Mouse (Mus musculus) adrenal gland, adult 10 weeks (tissue): ENCODE data around the gene Olfr564. TPM values are rescaled to one million over a fixed set of nuclear protein-coding genes. Genes with fewer than 3 reads are reported as not detected.

Experiments used
- polyA plus RNA-seq: library from polyadenylated mRNA; stranded (reverse); fragments of 350-450 nt; fragmentation: Illumina TruSeq; extraction: RNeasy Lipid Tissue Mini Kit (QIAGEN cat#74804); gene quantifications from one replicate; pipeline ENCODE4 v1.2.3, GENCODE M21; 2014; ENCODE audit warnings: low read depth, low replicate concordance

Gene Olfr564
- not detected for polyA plus RNA-seq

DNA sequence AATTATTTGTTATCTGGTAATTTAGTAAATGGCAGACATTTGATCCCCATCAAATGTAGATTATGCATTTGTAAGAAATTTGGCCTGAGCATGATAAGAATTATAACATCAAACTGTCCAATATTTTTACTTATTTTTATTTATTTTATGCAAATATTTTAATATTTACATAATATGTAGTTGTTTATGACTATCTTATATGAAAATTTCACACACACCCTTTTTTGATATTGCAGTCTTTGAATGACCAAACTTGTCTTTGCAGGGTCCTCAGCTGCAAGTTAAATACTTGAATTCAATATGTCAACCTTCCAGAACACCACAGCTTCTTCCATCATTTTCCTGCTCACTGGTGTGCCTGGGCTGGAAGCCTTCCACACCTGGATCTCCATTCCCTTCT is at the start of gene Olfr564:
Gene Olfr564, plus strand, starts transcription at position 301 of the 400 bp plus-strand sequence.

DNA sequence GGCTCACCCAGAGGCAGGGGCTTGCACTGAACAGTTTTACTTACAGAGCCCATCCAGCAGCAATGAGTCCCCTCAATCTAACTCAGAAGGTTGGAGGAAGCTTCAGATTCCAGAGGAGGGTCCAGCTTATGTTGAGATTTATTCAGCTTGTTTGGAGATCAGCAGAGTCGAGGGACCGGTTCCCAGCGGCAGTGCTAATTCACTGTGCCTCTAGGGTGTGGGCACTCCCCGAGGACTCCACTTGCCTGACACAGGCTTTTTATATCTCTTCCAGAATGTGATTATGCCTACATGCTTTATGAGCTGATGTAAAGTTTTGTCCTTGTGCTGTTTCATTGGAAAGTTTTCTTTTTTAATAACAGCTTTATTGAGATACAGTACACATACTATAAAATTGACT is 44.0 kb upstream of the Olfr564 start, which contains the start of the genes Olfr560 and Olfr78:
Gene Olfr560, minus strand, starts transcription at position 101 of the 400 bp plus-strand sequence.
Gene Olfr78, minus strand, starts transcription at position 206 of the 400 bp plus-strand sequence.

GRCm38 (mm10) chr7:102770921-102771320 is 32.4 kb upstream of the Olfr564 start, which contains the start of gene Olfr561:
TSS of gene Olfr561 (plus strand) at chr7:102771221.

Other genes with a start within 250 kb of the Olfr564 start
- 17.0 TPM for gene Trim21, start 238.0 kb upstream of the Olfr564 start, polyA plus RNA-seq
- not detected for gene Olfr550, start 232.0 kb upstream of the Olfr564 start, polyA plus RNA-seq
- not detected for gene Olfr551, start 211.6 kb upstream of the Olfr564 start, polyA plus RNA-seq
- gene Olfr552, start 205.7 kb upstream of the Olfr564 start, polyA plus RNA-seq, result not detected
- not detected for gene Olfr553, start 185.3 kb upstream of the Olfr564 start, polyA plus RNA-seq
- not detected for gene Olfr554, start 165.0 kb upstream of the Olfr564 start, polyA plus RNA-seq
- gene Olfr555, start 144.7 kb upstream of the Olfr564 start, polyA plus RNA-seq, result not detected
- gene Olfr556, start 138.6 kb upstream of the Olfr564 start, polyA plus RNA-seq, result not detected
- gene Trim68, start 116.2 kb upstream of the Olfr564 start, polyA plus RNA-seq, result 8.5 TPM
- not detected for gene Olfr557, start 107.6 kb upstream of the Olfr564 start, polyA plus RNA-seq
- gene Olfr558, start 101.3 kb upstream of the Olfr564 start, polyA plus RNA-seq, result 2.6 TPM
- gene Olfr33, start 84.4 kb upstream of the Olfr564 start, polyA plus RNA-seq, result not detected
- not detected for gene Olfr559, start 76.0 kb upstream of the Olfr564 start, polyA plus RNA-seq
- not detected for gene Olfr560, start 44.1 kb upstream of the Olfr564 start, polyA plus RNA-seq
- 0.52 TPM for gene Olfr78, start 44.0 kb upstream of the Olfr564 start, polyA plus RNA-seq
- not detected for gene Olfr561, start 32.3 kb upstream of the Olfr564 start, polyA plus RNA-seq
- gene Olfr566, start 55.3 kb downstream of the Olfr564 start, polyA plus RNA-seq, result not detected
- not detected for gene Olfr568, start 73.6 kb downstream of the Olfr564 start, polyA plus RNA-seq
- not detected for gene Olfr569, start 87.4 kb downstream of the Olfr564 start, polyA plus RNA-seq
- not detected for gene Olfr570, start 91.1 kb downstream of the Olfr564 start, polyA plus RNA-seq
- gene Olfr571, start 114.1 kb downstream of the Olfr564 start, polyA plus RNA-seq, result not detected
- not detected for gene Olfr572, start 120.9 kb downstream of the Olfr564 start, polyA plus RNA-seq
- gene Olfr573-ps1, start 139.1 kb downstream of the Olfr564 start, polyA plus RNA-seq, result not detected
- not detected for gene Olfr574, start 145.0 kb downstream of the Olfr564 start, polyA plus RNA-seq
- not detected for gene Olfr575, start 155.3 kb downstream of the Olfr564 start, polyA plus RNA-seq
- gene Olfr576, start 159.2 kb downstream of the Olfr564 start, polyA plus RNA-seq, result not detected
- gene Olfr577, start 172.5 kb downstream of the Olfr564 start, polyA plus RNA-seq, result not detected
- gene Olfr578, start 185.8 kb downstream of the Olfr564 start, polyA plus RNA-seq, result not detected
- not detected for gene Olfr582, start 234.5 kb downstream of the Olfr564 start, polyA plus RNA-seq
- gene Olfr583, start 247.8 kb downstream of the Olfr564 start, polyA plus RNA-seq, result not detected